Comparison of ENCODE assay signal across 9 mouse cellular contexts in genomic region chr7:71704661-71705240, GRCm38 (mm10).
DNase-seq lines count a peak whose midpoint lies in the region; ATAC-seq and TF ChIP-seq lines count a peak whose summit lies in the region.
"Had no signal": no experiment of that assay in that cellular context is flagged by ENCODE, and none has a peak within 500 bp of the region (broad histone marks: within the 10 kb centered on the region; RNA-seq: fewer than 3 reads in every experiment).

No protein-coding gene starts in this region.

- ATAC-seq in lung, embryonic 14.5 days (ENCODE audit: insufficient read depth) = no peak
- ATAC-seq in heart, embryonic 15.5 days (replicated peaks; ENCODE audit: insufficient number of reproducible peaks, insufficient read depth, low FRiP score, low read depth) = no peak
- ATAC-seq in limb, embryonic 11.5 days (ENCODE audit: insufficient number of reproducible peaks, low FRiP score, low TSS enrichment, low read depth) = no peak
- no peak for ATAC-seq in stomach, embryonic 14.5 days (ENCODE audit: insufficient number of reproducible peaks, insufficient read depth, low FRiP score, low read depth)
- ATAC-seq in monocyte, adult 5-6 weeks (replicated peaks; ENCODE audit: insufficient number of reproducible peaks, low FRiP score, low TSS enrichment, poor library complexity, severe bottlenecking) = no peak

- TF ChIP-seq CTCF in lung, embryonic 14.5 days (IDR thresholded peaks at IDR 0.05; ENCODE audit: low read depth) = no peak

- H3K4me2 ChIP-seq in lung, embryonic 14.5 days = peak overlapping the region; percentile 93
- H3K4me2 ChIP-seq in heart, embryonic 15.5 days = peak overlapping the region; percentile 94
- peak overlapping the region; percentile 91; the same call in 1 of the 2 replicates for H3K4me2 ChIP-seq in limb, embryonic 11.5 days (ENCODE audit: low read depth, severe bottlenecking)
- H3K4me2 ChIP-seq in stomach, embryonic 14.5 days (replicated peaks; ENCODE audit: low read depth, low read length) = peak overlapping the region; percentile 87

- 54% methylated on average over 4 of the region's 4 CpGs for WGBS in lung, embryonic 14.5 days
- 50% methylated on average over 4 of the region's 4 CpGs for WGBS in heart, embryonic 15.5 days
- 75% methylated on average over 4 of the region's 4 CpGs for WGBS in limb, embryonic 11.5 days
- 51% methylated on average over 4 of the region's 4 CpGs for WGBS in stomach, embryonic 14.5 days

- H3K9me3 ChIP-seq in lung, embryonic 14.5 days (ENCODE audit: low read depth, low read length) = no peaks in the 10 kb centered on the region
- no peaks in the 10 kb centered on the region for H3K9me3 ChIP-seq in heart, embryonic 15.5 days (replicated peaks)
- no peaks in the 10 kb centered on the region for H3K9me3 ChIP-seq in limb, embryonic 11.5 days (ENCODE audit: control insufficient read depth, low read length)
- no peaks in the 10 kb centered on the region for H3K9me3 ChIP-seq in stomach, embryonic 14.5 days (ENCODE audit: control insufficient read depth, low read depth, low read length)
- H3K9me3 ChIP-seq: liver, embryonic 15.5 days had no signal

- peak; percentile 49 for DNase-seq in lung, embryonic 14.5 days
- DNase-seq in lung, postnatal 14 days = no peak
- peak; percentile 21 for DNase-seq in limb, embryonic 11.5 days (ENCODE audit: low spot score)
- no peak for DNase-seq in layer of hippocampus, adult 18-20 months (ENCODE audit: low spot score in 2 of 2)
- DNase-seq in ovary, postnatal 10 days (ENCODE audit: low spot score) = no peak

- peak overlapping the region; percentile 50 for H3K4me3 ChIP-seq in lung, embryonic 14.5 days (ENCODE audit: low read depth, low read length)
- peak overlapping the region; percentile 56 for H3K4me3 ChIP-seq in heart, embryonic 15.5 days
- no peak overlapping the region; the same call in 1 of the 2 replicates for H3K4me3 ChIP-seq in limb, embryonic 11.5 days (ENCODE audit: low read depth, low read length)
- peak overlapping the region; percentile 47 for H3K4me3 ChIP-seq in stomach, embryonic 14.5 days (ENCODE audit: low read depth, low read length)

- H3K27me3 ChIP-seq in lung, embryonic 14.5 days (ENCODE audit: insufficient read depth, low read length) = no peaks in the 10 kb centered on the region
- H3K27me3 ChIP-seq in heart, embryonic 15.5 days = 0 out of 2 replicates have a peak, but pooled peaks cover 4% of the 10 kb centered on the region
- no peaks in the 10 kb centered on the region for H3K27me3 ChIP-seq in limb, embryonic 11.5 days (ENCODE audit: control insufficient read depth, insufficient read depth, low read length)
- no peaks in the 10 kb centered on the region for H3K27me3 ChIP-seq in stomach, embryonic 14.5 days (ENCODE audit: control insufficient read depth, insufficient read depth, low read length)

- peak overlapping the region; percentile 42; the same call in 1 of the 2 replicates for H3K27ac ChIP-seq in lung, embryonic 14.5 days (ENCODE audit: low read depth)
- H3K27ac ChIP-seq in heart, embryonic 15.5 days = peak overlapping the region; percentile 20
- H3K27ac ChIP-seq in limb, embryonic 11.5 days (replicated peaks; ENCODE audit: low read depth, low read length) = no peak overlapping the region
- H3K27ac ChIP-seq in stomach, embryonic 14.5 days (ENCODE audit: low read length) = no peak overlapping the region
- H3K27ac ChIP-seq: liver, embryonic 15.5 days had no signal

- H3K9ac ChIP-seq in lung, embryonic 14.5 days = no peak overlapping the region
- no peak overlapping the region for H3K9ac ChIP-seq in heart, embryonic 15.5 days
- peak overlapping the region; percentile 94 for H3K9ac ChIP-seq in limb, embryonic 11.5 days (ENCODE audit: low read length)
- H3K9ac ChIP-seq in stomach, embryonic 14.5 days (replicated peaks; ENCODE audit: low read depth, low read length) = no peak overlapping the region
- H3K9ac ChIP-seq: liver, embryonic 15.5 days had no signal

- H3K4me1 ChIP-seq in lung, embryonic 14.5 days (ENCODE audit: insufficient read depth) = peaks cover 8% of the 10 kb centered on the region; the same call in 1 of the 2 replicates
- H3K4me1 ChIP-seq in heart, embryonic 15.5 days (replicated peaks) = peaks cover 12% of the 10 kb centered on the region
- H3K4me1 ChIP-seq in limb, embryonic 11.5 days (ENCODE audit: control insufficient read depth, insufficient read depth, low read length) = no peaks in the 10 kb centered on the region
- no peaks in the 10 kb centered on the region for H3K4me1 ChIP-seq in stomach, embryonic 14.5 days (ENCODE audit: control insufficient read depth, insufficient read depth, low read length)

- H3K36me3 ChIP-seq in lung, embryonic 14.5 days (ENCODE audit: insufficient read depth) = no peaks in the 10 kb centered on the region
- no peaks in the 10 kb centered on the region for H3K36me3 ChIP-seq in heart, embryonic 15.5 days
- no peaks in the 10 kb centered on the region for H3K36me3 ChIP-seq in limb, embryonic 11.5 days (ENCODE audit: control insufficient read depth, insufficient read depth, low read length)
- H3K36me3 ChIP-seq in stomach, embryonic 14.5 days (ENCODE audit: control insufficient read depth, insufficient read depth, low read length) = no peaks in the 10 kb centered on the region
- H3K36me3 ChIP-seq: liver, embryonic 15.5 days had no signal

Comparison
In these comparisons a context has a peak if more than half of its experiments do, and no peak if none do; other contexts are left out.
1. DNase-seq: peak in lung, embryonic 14.5 days (single experiment) and limb, embryonic 11.5 days (single experiment); none in lung, postnatal 14 days (single experiment), layer of hippocampus, adult 18-20 months (0 of 2) and ovary, postnatal 10 days (single experiment).
2. H3K27ac ChIP-seq: peak in lung, embryonic 14.5 days (single experiment) and heart, embryonic 15.5 days (single experiment); none in limb, embryonic 11.5 days (single experiment) and stomach, embryonic 14.5 days (single experiment).
3. Peak in every context shown above with its lines, with median percentiles within 50 percentile points of each other: H3K4me2 ChIP-seq.